Mouse (Mus musculus) hindbrain, embryonic 11.5 days (tissue): ENCODE data around the gene Cdt1. TPM values are rescaled to one million over a fixed set of nuclear protein-coding genes. Genes with fewer than 3 reads are reported as not detected.

ENCODE experiments used
- ATAC-seq: fragments of 200-750 bp; cut with Nextera tagmentation; 2 replicates; pipeline ENCODE4 v1.8.0; 2017; ENCODE audit warnings: mild to moderate bottlenecking, moderate TSS enrichment, moderate library complexity; ENCODE audit not compliant: low FRiP score
- DNase-seq: peaks from one replicate; pipeline ENCODE4 v3.0.0-alpha.2; 2015; ENCODE audit warnings: low spot score
- H3K27ac ChIP-seq: fragments of 300-500 bp; sonication (generic); 2 replicates; pipeline ENCODE4 v1.5.1; 2014; ENCODE audit warnings: mild to moderate bottlenecking, low read depth, low read length
- H3K27me3 ChIP-seq: fragments of 300-500 bp; sonication (generic); 2 replicates; pipeline ENCODE4 v1.6.1; 2014; ENCODE audit warnings: mild to moderate bottlenecking, low read length, moderate library complexity, mixed read lengths; ENCODE audit not compliant: control insufficient read depth, insufficient read depth
- H3K36me3 ChIP-seq: fragments of 300-500 bp; sonication (generic); 2 replicates; pipeline ENCODE4 v1.6.1; 2014; ENCODE audit warnings: mild to moderate bottlenecking, low read length, moderate library complexity, mixed read lengths; ENCODE audit not compliant: control insufficient read depth, insufficient read depth
- H3K4me1 ChIP-seq: fragments of 300-500 bp; sonication (generic); replicated peaks from 2 replicates; pipeline ENCODE4 v1.6.1; 2014; ENCODE audit warnings: low read length, mixed read lengths; ENCODE audit not compliant: control insufficient read depth, insufficient read depth
- H3K4me2 ChIP-seq: fragments of 300-500 bp; sonication (generic); replicated peaks from 2 replicates; pipeline ENCODE4 v1.6.1; 2014; ENCODE audit warnings: mild to moderate bottlenecking, low read depth, low read length
- H3K4me3 ChIP-seq: fragments of 300-500 bp; sonication (generic); 2 replicates; pipeline ENCODE4 v1.5.1; 2014; ENCODE audit warnings: low read depth, low read length
- H3K9ac ChIP-seq: fragments of 300-500 bp; sonication (generic); 2 replicates; pipeline ENCODE4 v1.6.1; 2014; ENCODE audit warnings: low read depth, low read length
- H3K9me3 ChIP-seq: fragments of 300-500 bp; sonication (generic); 2 replicates; pipeline ENCODE4 v1.6.1; 2016; ENCODE audit warnings: low read length; ENCODE audit not compliant: control insufficient read depth
- WGBS: fragments of 180-500 bp; shearing (Covaris S2); extraction: QIAGEN DNeasy Blood & Tissue Kit; methylation state at CpG from one replicate; pipeline ENCODE4 v1.1.7; 2014; 5-methylcytosine and 5-hydroxymethylcytosine counted together
- polyA plus RNA-seq: library from polyadenylated mRNA; unstranded; fragments of >200 nt; fragmentation: Nextera tagmentation; extraction: Ambion mirVana; gene quantifications from 2 replicates; pipeline ENCODE4 v1.2.1, GENCODE M21; 2014

Cdt1 gene
- polyA plus RNA-seq, 1 experiment from 2014 or later, result 19.8 TPM

GRCm38 (mm10) chr8:122622727-122623126 is 54.9 kb downstream of the Cdt1 start, which contains the start of gene Pabpn1l:
Gene Pabpn1l, minus strand, starts transcription at chr8:122622739.
- Histone ChIP-seq H3K27ac (no peak within 1 kb of the TSS), H3K4me1 (no peaks in the 10 kb centered on the region), H3K4me3 (no peak within 1 kb of the TSS), H3K27me3 (no peaks in the 10 kb centered on the region), H3K9ac (no peak within 1 kb of the TSS), H3K36me3 (no peaks in the 10 kb centered on the region), H3K9me3 (no peaks in the 10 kb centered on the region), H3K4me2 (no peak within 1 kb of the TSS)
- no peak for ATAC-seq
- 69% methylated on average over 6 of the region's 6 CpGs for WGBS
- no peak for DNase-seq

Other genes with a start within 250 kb of the Cdt1 start
- 0.11 and 0.25 TPM in 2 replicates for gene Trhr2, start 207.3 kb upstream of the Cdt1 start, polyA plus RNA-seq
- gene Zc3h18, start 191.4 kb upstream of the Cdt1 start, polyA plus RNA-seq, result 38.4 and 38.6 TPM in 2 replicates
- not detected in 2 replicates for gene Il17c, start 146.0 kb upstream of the Cdt1 start, polyA plus RNA-seq
- gene Cyba, start 135.1 kb upstream of the Cdt1 start, polyA plus RNA-seq, result 52.7 and 53.4 TPM in 2 replicates
- gene Mvd, start 124.6 kb upstream of the Cdt1 start, polyA plus RNA-seq, result 46.3 and 49.2 TPM in 2 replicates
- gene Snai3, start 107.3 kb upstream of the Cdt1 start, polyA plus RNA-seq, result not detected in 2 replicates
- gene Rnf166, start 92.0 kb upstream of the Cdt1 start, polyA plus RNA-seq, result 24.2 and 27.6 TPM in 2 replicates
- gene Ctu2, start 91.9 kb upstream of the Cdt1 start, polyA plus RNA-seq, result 65.6 and 67.5 TPM in 2 replicates
- 5.2 and 5.3 TPM in 2 replicates for gene Piezo1, start 16.7 kb upstream of the Cdt1 start, polyA plus RNA-seq
- gene Aprt, start 8.9 kb downstream of the Cdt1 start, polyA plus RNA-seq, result 194 and 206 TPM in 2 replicates
- 4.7 and 6.2 TPM in 2 replicates for gene Galns, start 43.4 kb downstream of the Cdt1 start, polyA plus RNA-seq
- gene Trappc2l, start 43.6 kb downstream of the Cdt1 start, polyA plus RNA-seq, result 48.3 and 60.2 TPM in 2 replicates
- gene Pabpn1l, start 54.7 kb downstream of the Cdt1 start, polyA plus RNA-seq, result not detected in 2 replicates
- 7.3 and 8.9 TPM in 2 replicates for gene Cbfa2t3, start 131.1 kb downstream of the Cdt1 start, polyA plus RNA-seq
- gene Acsf3, start 207.5 kb downstream of the Cdt1 start, polyA plus RNA-seq, result 11.5 and 15.4 TPM in 2 replicates